Mouse (Mus musculus): ENCODE measurements around the gene Myb. TPM values are rescaled to one million over a fixed set of nuclear protein-coding genes. Genes with fewer than 3 reads are reported as not detected.

Gene Myb
- polyA plus RNA-seq, 1 experiment from 2014 or later = 4.2 TPM

GRCm38 (mm10) chr10:21187847-21188246 lies 27.1 kb upstream of the Myb start:
- Histone ChIP-seq H3K4me3 (ENCODE audit: low read depth, low read length) (no peak overlapping the region), H3K4me1 (ENCODE audit: control insufficient read depth, insufficient read depth, low read length) (no peaks in the 10 kb centered on the region), H3K9ac (replicated peaks; ENCODE audit: low read depth, low read length) (no peak overlapping the region), H3K27ac (ENCODE audit: low read length) (no peak overlapping the region), H3K9me3 (ENCODE audit: control insufficient read depth, low read depth, low read length) (no peaks in the 10 kb centered on the region), H3K4me2 (replicated peaks; ENCODE audit: low read depth, low read length) (no peak overlapping the region), H3K27me3 (ENCODE audit: control insufficient read depth, insufficient read depth, low read length) (no peaks in the 10 kb centered on the region), H3K36me3 (ENCODE audit: control insufficient read depth, insufficient read depth, low read length) (no peaks in the 10 kb centered on the region)
- no peak for ATAC-seq (ENCODE audit: insufficient number of reproducible peaks, insufficient read depth, low FRiP score, low read depth)

DNA sequence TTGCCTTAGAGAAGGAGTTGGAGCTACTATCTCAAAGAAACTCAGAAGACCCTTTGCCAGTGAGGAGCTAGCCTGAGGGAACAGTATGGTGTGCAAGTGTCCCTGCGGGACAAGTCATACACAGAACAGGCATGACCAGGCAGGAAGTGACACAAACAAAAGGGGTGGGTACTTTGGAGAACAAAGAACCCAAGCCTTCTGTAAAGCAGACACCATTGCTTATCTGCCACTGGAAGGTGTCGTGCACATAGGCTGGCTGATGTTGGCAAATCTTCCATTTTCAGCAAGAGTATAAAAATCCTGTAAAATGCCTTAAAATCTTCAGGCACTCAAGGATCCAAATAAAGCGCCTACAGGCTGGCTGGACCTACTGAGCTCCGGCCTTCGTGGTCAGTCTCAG lies 25.9 kb upstream of the Myb start:
- WGBS = 78% methylated on average over 5 of the region's 5 CpGs
- Histone ChIP-seq H3K27me3 (ENCODE audit: control insufficient read depth, insufficient read depth, low read length) (no peaks in the 10 kb centered on the region), H3K4me1 (ENCODE audit: control insufficient read depth, insufficient read depth, low read length) (no peaks in the 10 kb centered on the region), H3K4me2 (replicated peaks; ENCODE audit: low read depth, low read length) (no peak overlapping the region), H3K4me3 (ENCODE audit: low read depth, low read length) (no peak overlapping the region), H3K9me3 (ENCODE audit: control insufficient read depth, low read depth, low read length) (no peaks in the 10 kb centered on the region), H3K9ac (replicated peaks; ENCODE audit: low read depth, low read length) (no peak overlapping the region), H3K27ac (ENCODE audit: low read length) (no peak overlapping the region), H3K36me3 (ENCODE audit: control insufficient read depth, insufficient read depth, low read length) (no peaks in the 10 kb centered on the region)
- no peak for ATAC-seq (ENCODE audit: insufficient number of reproducible peaks, insufficient read depth, low FRiP score, low read depth)

DNA sequence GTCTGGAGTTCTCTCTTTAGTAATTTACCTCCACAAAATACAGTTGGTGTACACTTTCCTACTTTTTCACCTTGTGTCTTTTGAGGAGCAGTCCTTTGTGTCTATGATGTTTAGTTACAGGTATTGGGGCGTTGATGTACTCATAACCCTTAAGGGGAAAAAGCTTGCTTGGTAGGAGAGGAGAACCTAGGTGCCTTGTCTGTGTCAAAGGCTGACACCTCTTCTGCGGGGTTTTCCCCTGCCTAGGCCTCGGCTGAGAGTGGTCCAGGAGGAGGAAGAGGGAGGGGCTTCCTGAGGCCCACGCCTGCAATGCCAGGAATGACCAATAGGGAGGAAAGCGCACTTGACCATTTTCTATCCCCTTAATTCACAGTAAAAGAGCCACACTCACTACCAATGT lies 17.9 kb upstream of the Myb start:
- ATAC-seq (ENCODE audit: insufficient number of reproducible peaks, insufficient read depth, low FRiP score, low read depth) = no peak
- WGBS = 39% methylated on average over 5 of the region's 5 CpGs
- H3K36me3 ChIP-seq (ENCODE audit: control insufficient read depth, insufficient read depth, low read length) = no peaks in the 10 kb centered on the region
- H3K9ac ChIP-seq (replicated peaks; ENCODE audit: low read depth, low read length) = no peak overlapping the region
- no peaks in the 10 kb centered on the region for H3K4me1 ChIP-seq (ENCODE audit: control insufficient read depth, insufficient read depth, low read length)
- no peak overlapping the region for H3K27ac ChIP-seq (ENCODE audit: low read length)
- no peak overlapping the region for H3K4me2 ChIP-seq (replicated peaks; ENCODE audit: low read depth, low read length)
- H3K9me3 ChIP-seq (ENCODE audit: control insufficient read depth, low read depth, low read length) = no peaks in the 10 kb centered on the region
- no peak overlapping the region for H3K4me3 ChIP-seq (ENCODE audit: low read depth, low read length)
- no peaks in the 10 kb centered on the region for H3K27me3 ChIP-seq (ENCODE audit: control insufficient read depth, insufficient read depth, low read length)

DNA sequence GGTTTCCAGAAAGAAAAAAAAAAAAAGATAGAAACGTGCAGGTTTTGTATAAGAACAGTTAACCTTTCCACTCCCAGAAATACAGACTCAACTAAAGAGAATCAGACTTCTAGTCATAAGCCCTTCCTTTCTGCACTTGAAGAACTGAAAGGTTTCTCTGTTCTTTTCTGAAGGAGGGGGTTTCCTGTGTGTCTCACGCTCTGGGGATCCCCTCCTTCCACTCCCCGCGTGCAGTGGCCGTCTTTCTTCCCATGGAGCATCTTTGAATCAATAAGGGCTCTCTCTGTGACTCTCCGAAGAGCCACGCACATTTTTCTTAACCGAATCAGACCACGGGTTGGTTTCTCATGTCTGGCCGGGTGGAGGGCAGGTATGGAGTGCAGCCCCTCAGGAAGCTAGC lies 17.5 kb upstream of the Myb start:
- 84% methylated on average over 10 of the region's 10 CpGs for WGBS

DNA sequence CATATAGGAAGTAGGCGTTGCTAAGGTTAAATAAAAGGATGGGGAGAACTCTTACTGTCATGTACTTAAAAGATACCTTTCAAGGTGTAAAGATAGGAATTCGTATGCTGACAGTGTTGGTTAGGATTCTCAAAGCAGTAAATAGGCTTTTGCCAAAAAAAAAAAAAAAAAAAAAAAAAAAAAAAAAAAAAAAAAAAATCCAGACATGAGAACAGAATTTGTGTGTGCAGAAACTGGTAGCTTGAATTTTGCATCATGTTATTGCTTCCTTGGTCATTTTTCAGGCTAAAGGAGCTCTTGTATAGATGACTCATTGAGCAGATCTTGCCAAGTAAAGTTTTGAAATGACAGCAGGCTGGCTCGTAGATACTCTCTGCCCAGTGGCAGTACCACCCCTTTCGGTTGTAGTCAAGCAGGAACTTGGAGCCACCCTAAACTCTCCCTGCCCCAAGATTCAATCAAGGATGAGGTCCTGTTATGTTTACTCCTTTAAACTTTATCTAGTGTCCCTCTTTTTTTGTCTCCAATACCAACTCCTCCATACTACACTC lies 11.9 kb upstream of the Myb start:
- H3K36me3 ChIP-seq (ENCODE audit: control insufficient read depth, insufficient read depth, low read length) = no peaks in the 10 kb centered on the region
- no peaks in the 10 kb centered on the region for H3K9me3 ChIP-seq (ENCODE audit: control insufficient read depth, low read depth, low read length)
- WGBS = 83% methylated on average over 4 of the region's 4 CpGs
- H3K4me3 ChIP-seq (ENCODE audit: low read depth, low read length) = no peak overlapping the region
- H3K27ac ChIP-seq (ENCODE audit: low read length) = no peak overlapping the region
- no peak overlapping the region for H3K4me2 ChIP-seq (replicated peaks; ENCODE audit: low read depth, low read length)
- no peaks in the 10 kb centered on the region for H3K27me3 ChIP-seq (ENCODE audit: control insufficient read depth, insufficient read depth, low read length)
- no peak for ATAC-seq (ENCODE audit: insufficient number of reproducible peaks, insufficient read depth, low FRiP score, low read depth)
- H3K4me1 ChIP-seq (ENCODE audit: control insufficient read depth, insufficient read depth, low read length) = no peaks in the 10 kb centered on the region
- H3K9ac ChIP-seq (replicated peaks; ENCODE audit: low read depth, low read length) = no peak overlapping the region

More for the DNA sequence above, 17.5 kb upstream of the Myb start:
- H3K4me3 ChIP-seq (ENCODE audit: low read depth, low read length) = no peak overlapping the region
- H3K4me1 ChIP-seq (ENCODE audit: control insufficient read depth, insufficient read depth, low read length) = no peaks in the 10 kb centered on the region
- H3K4me2 ChIP-seq (replicated peaks; ENCODE audit: low read depth, low read length) = no peak overlapping the region
- ATAC-seq (ENCODE audit: insufficient number of reproducible peaks, insufficient read depth, low FRiP score, low read depth) = no peak
- H3K27me3 ChIP-seq (ENCODE audit: control insufficient read depth, insufficient read depth, low read length) = no peaks in the 10 kb centered on the region
- no peaks in the 10 kb centered on the region for H3K9me3 ChIP-seq (ENCODE audit: control insufficient read depth, low read depth, low read length)
- H3K36me3 ChIP-seq (ENCODE audit: control insufficient read depth, insufficient read depth, low read length) = no peaks in the 10 kb centered on the region
- H3K9ac ChIP-seq (replicated peaks; ENCODE audit: low read depth, low read length) = no peak overlapping the region
- H3K27ac ChIP-seq (ENCODE audit: low read length) = no peak overlapping the region

- H3K9me3 ChIP-seq (ENCODE audit: control insufficient read depth, low read depth, low read length) = no peaks in the 10 kb centered on the region
- no peaks in the 10 kb centered on the region for H3K27me3 ChIP-seq (ENCODE audit: control insufficient read depth, insufficient read depth, low read length)
- WGBS = 93% methylated on average over 8 of the region's 8 CpGs
- no peak overlapping the region for H3K27ac ChIP-seq (ENCODE audit: low read length)
- no peaks in the 10 kb centered on the region for H3K4me1 ChIP-seq (ENCODE audit: control insufficient read depth, insufficient read depth, low read length)
- no peak overlapping the region for H3K4me2 ChIP-seq (replicated peaks; ENCODE audit: low read depth, low read length)
- H3K4me3 ChIP-seq (ENCODE audit: low read depth, low read length) = no peak overlapping the region
- ATAC-seq (ENCODE audit: insufficient number of reproducible peaks, insufficient read depth, low FRiP score, low read depth) = no peak
- no peaks in the 10 kb centered on the region for H3K36me3 ChIP-seq (ENCODE audit: control insufficient read depth, insufficient read depth, low read length)
- H3K9ac ChIP-seq (replicated peaks; ENCODE audit: low read depth, low read length) = no peak overlapping the region
Measured at GRCm38 (mm10) chr10:21168466-21168865, 7.7 kb upstream of the Myb start.

GRCm38 (mm10) chr10:21167842-21168241 lies 7.1 kb upstream of the Myb start:
- WGBS = 92% methylated on average over 6 of the region's 6 CpGs
- ATAC-seq (ENCODE audit: insufficient number of reproducible peaks, insufficient read depth, low FRiP score, low read depth) = no peak
- Histone ChIP-seq H3K9me3 (ENCODE audit: control insufficient read depth, low read depth, low read length) (no peaks in the 10 kb centered on the region), H3K27ac (ENCODE audit: low read length) (no peak overlapping the region), H3K27me3 (ENCODE audit: control insufficient read depth, insufficient read depth, low read length) (no peaks in the 10 kb centered on the region), H3K4me3 (ENCODE audit: low read depth, low read length) (no peak overlapping the region), H3K36me3 (ENCODE audit: control insufficient read depth, insufficient read depth, low read length) (no peaks in the 10 kb centered on the region), H3K9ac (replicated peaks; ENCODE audit: low read depth, low read length) (no peak overlapping the region), H3K4me2 (replicated peaks; ENCODE audit: low read depth, low read length) (no peak overlapping the region), H3K4me1 (ENCODE audit: control insufficient read depth, insufficient read depth, low read length) (no peaks in the 10 kb centered on the region)

DNA sequence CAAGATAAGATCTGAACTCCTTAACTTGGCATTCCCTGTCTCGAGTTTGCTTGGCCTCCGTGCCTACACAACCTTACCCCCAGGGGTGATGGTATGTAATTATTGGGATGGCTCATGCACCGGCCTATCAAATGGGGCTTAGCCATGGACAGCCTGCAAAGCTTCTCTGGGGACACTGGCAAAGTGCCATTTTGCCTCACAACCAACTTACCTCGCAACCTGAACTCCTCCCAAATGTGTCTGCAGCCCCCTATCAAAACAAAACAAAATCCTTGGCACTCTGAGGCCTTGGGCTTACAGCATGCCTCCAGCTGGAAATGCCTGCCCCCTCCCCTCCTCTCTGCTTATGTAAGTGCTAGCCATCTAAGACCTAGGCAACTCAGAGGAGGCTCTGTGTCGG lies 6.4 kb upstream of the Myb start:
- H3K4me1 ChIP-seq (ENCODE audit: control insufficient read depth, insufficient read depth, low read length) = no peaks in the 10 kb centered on the region
- H3K4me2 ChIP-seq (replicated peaks; ENCODE audit: low read depth, low read length) = no peak overlapping the region
- 78% methylated on average over 5 of the region's 5 CpGs for WGBS
- no peaks in the 10 kb centered on the region for H3K9me3 ChIP-seq (ENCODE audit: control insufficient read depth, low read depth, low read length)
- H3K4me3 ChIP-seq (ENCODE audit: low read depth, low read length) = no peak overlapping the region
- no peak overlapping the region for H3K27ac ChIP-seq (ENCODE audit: low read length)
- ATAC-seq (ENCODE audit: insufficient number of reproducible peaks, insufficient read depth, low FRiP score, low read depth) = no peak
- H3K27me3 ChIP-seq (ENCODE audit: control insufficient read depth, insufficient read depth, low read length) = no peaks in the 10 kb centered on the region
- H3K9ac ChIP-seq (replicated peaks; ENCODE audit: low read depth, low read length) = no peak overlapping the region
- no peaks in the 10 kb centered on the region for H3K36me3 ChIP-seq (ENCODE audit: control insufficient read depth, insufficient read depth, low read length)

DNA sequence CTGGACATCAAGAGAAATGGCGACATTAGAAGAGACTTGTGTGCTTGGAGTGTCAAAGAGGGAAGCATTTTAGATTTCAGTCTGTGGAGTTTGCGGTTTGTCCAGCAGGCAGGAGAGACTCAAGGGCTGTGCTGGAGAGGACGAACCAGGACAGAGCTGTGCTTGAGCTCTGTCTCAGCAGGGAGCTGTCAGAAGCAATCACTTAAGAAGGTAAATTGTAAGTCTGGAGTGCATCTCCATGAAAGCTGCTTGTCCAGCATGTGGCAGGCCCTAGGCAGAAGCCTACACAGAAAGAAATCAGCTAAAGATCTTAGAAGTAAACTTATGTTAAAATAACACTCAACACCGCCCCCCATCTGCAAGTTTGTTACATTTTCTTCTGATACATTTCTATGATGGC lies 4.6 kb upstream of the Myb start:
- Histone ChIP-seq H3K4me2 (replicated peaks; ENCODE audit: low read depth, low read length) (no peak overlapping the region), H3K36me3 (ENCODE audit: control insufficient read depth, insufficient read depth, low read length) (no peaks in the 10 kb centered on the region), H3K9ac (replicated peaks; ENCODE audit: low read depth, low read length) (no peak overlapping the region), H3K9me3 (ENCODE audit: control insufficient read depth, low read depth, low read length) (no peaks in the 10 kb centered on the region), H3K27ac (ENCODE audit: low read length) (no peak overlapping the region), H3K4me1 (ENCODE audit: control insufficient read depth, insufficient read depth, low read length) (0 out of 2 replicates have a peak, but pooled peaks cover 2% of the 10 kb centered on the region), H3K27me3 (ENCODE audit: control insufficient read depth, insufficient read depth, low read length) (no peaks in the 10 kb centered on the region), H3K4me3 (ENCODE audit: low read depth, low read length) (no peak overlapping the region)
- WGBS = 80% methylated on average over 4 of the region's 4 CpGs
- no peak for ATAC-seq (ENCODE audit: insufficient number of reproducible peaks, insufficient read depth, low FRiP score, low read depth)
